Mouse (Mus musculus) embryonic fibroblast, embryonic 13.5 days (primary cell): Measurements from ENCODE around the gene Rps6ka5.

Experiments
- CTCF ChIP-seq: IDR thresholded peaks from 2 replicates; pipeline ENCODE4 v1.5.1; 2011; ENCODE audit warnings: mild to moderate bottlenecking, control low read depth, low read length, moderate library complexity, borderline replicate concordance; ENCODE audit not compliant: insufficient read depth
- POLR2A ChIP-seq: IDR thresholded peaks from 2 replicates; pipeline ENCODE4 v1.6.1; 2011; ENCODE audit warnings: low read depth, mild to moderate bottlenecking, control low read depth, low read length, moderate library complexity

- TF ChIP-seq CTCF (no peak), POLR2A (no peak)
Observed at GRCm38 (mm10) chr12:100710432-100710831, 16.4 kb downstream of the Rps6ka5 start.
